Mouse (Mus musculus): ENCODE measurements around the gene Sept10. TPM values are rescaled to one million over a fixed set of nuclear protein-coding genes. Genes with fewer than 3 reads are reported as not detected.

The Sept10 gene
- polyA plus RNA-seq, 1 experiment from 2014 or later, result 43.1 TPM

DNA sequence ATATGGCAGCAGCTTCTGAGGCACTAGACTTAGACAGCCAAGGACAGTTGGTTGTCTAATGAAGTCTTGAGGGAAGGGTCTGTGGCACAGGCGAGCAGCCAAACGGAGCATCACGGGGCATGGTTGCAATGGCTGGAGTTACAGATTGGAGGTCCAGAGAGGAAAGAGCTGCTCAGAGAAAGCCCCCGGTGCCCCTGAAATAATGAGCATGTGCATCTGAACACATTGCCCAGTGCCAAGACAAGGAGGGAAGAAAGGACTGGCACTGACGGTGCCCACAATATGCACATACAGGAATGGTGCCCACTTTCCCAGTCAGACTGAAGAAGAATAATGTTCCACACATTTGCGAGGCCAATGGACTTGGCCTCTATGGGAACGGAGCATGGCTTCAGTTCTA is 129.7 kb downstream of the Sept10 start:
- no peak overlapping the region for H3K9ac ChIP-seq (ENCODE audit: low read length)
- 93% methylated on average over 7 of the region's 7 CpGs for WGBS
- no peak overlapping the region for H3K27ac ChIP-seq (ENCODE audit: low read depth)
- H3K9me3 ChIP-seq (ENCODE audit: control insufficient read depth, low read length), result no peaks in the 10 kb centered on the region
- no peak overlapping the region for H3K4me2 ChIP-seq (ENCODE audit: low read length)
- H3K36me3 ChIP-seq (ENCODE audit: control insufficient read depth, insufficient read depth, low read length), result no peaks in the 10 kb centered on the region
- no peaks in the 10 kb centered on the region for H3K27me3 ChIP-seq (replicated peaks; ENCODE audit: control insufficient read depth, insufficient read depth, low read length)
- no peak overlapping the region for H3K4me3 ChIP-seq (ENCODE audit: low read depth, low read length)
- ATAC-seq (replicated peaks; ENCODE audit: low FRiP score, low TSS enrichment, low read depth), result no peak
- no peaks in the 10 kb centered on the region for H3K4me1 ChIP-seq (replicated peaks; ENCODE audit: control insufficient read depth, insufficient read depth, low read length)
- DNase-seq (ENCODE audit: low spot score), result no peak

Other genes with a start within 250 kb of the Sept10 start
- gene Sowahc, start 106 bp upstream of the Sept10 start, polyA plus RNA-seq (2014; fragmentation: Nextera tagmentation; extraction: Ambion mirVana), result 12.4 and 12.6 TPM in 2 replicates
- 65.2 and 70.5 TPM in 2 replicates for gene P4ha1, start 101.4 kb upstream of the Sept10 start, polyA plus RNA-seq (2014; fragmentation: Nextera tagmentation; extraction: Ambion mirVana)
- gene Gm10273, start 173.8 kb upstream of the Sept10 start, polyA plus RNA-seq (2014; fragmentation: Nextera tagmentation; extraction: Ambion mirVana), result 7.8 and 10.5 TPM in 2 replicates
- gene Pla2g12b, start 181.8 kb upstream of the Sept10 start, polyA plus RNA-seq (2014; fragmentation: Nextera tagmentation; extraction: Ambion mirVana), result 11.6 and 14.2 TPM in 2 replicates
- 0.61 and 0.86 TPM in 2 replicates for gene Oit3, start 219.9 kb upstream of the Sept10 start, polyA plus RNA-seq (2014; fragmentation: Nextera tagmentation; extraction: Ambion mirVana)